Mouse (Mus musculus) G1E (cell line): ENCODE results near the gene Erbb4.

Source experiments
- CTCF ChIP-seq: IDR thresholded peaks from 2 replicates; pipeline ENCODE4 v1.5.1; 2012; ENCODE audit warnings: low read depth, low read length, inconsistent platforms, mixed read lengths
- GATA1 ChIP-seq: IDR thresholded peaks from 2 replicates; pipeline ENCODE4 v1.6.1; 2012; ENCODE audit warnings: borderline replicate concordance, low read length, inconsistent platforms, mixed read lengths
- POLR2AphosphoS5 ChIP-seq: IDR thresholded peaks from 2 replicates; pipeline ENCODE4 v1.6.1; 2012; ENCODE audit warnings: low read depth, low read length, inconsistent platforms; ENCODE audit not compliant: insufficient replicate concordance

- TF ChIP-seq GATA1 (no peak), CTCF (no peak), POLR2AphosphoS5 (no peak)
Measured at GRCm38 (mm10) chr1:68333714-68334113, 774.1 kb downstream of the Erbb4 start.
